Mouse (Mus musculus) neural tube, embryonic 13.5 days (tissue): ENCODE data around the gene Kcne2. TPM values are rescaled to one million over a fixed set of nuclear protein-coding genes. Genes with fewer than 3 reads are reported as not detected.

ENCODE experiments used
- ATAC-seq: fragments of 200-750 bp; cut with Nextera tagmentation; 2 replicates; pipeline ENCODE4 v1.8.0; 2017; ENCODE audit warnings: low read depth, mild to moderate bottlenecking, moderate TSS enrichment, moderate library complexity
- H3K27ac ChIP-seq: fragments of 300-500 bp; sonication (generic); replicated peaks from 2 replicates; pipeline ENCODE4 v1.5.1; 2015; ENCODE audit warnings: moderate library complexity, mild to moderate bottlenecking, inconsistent platforms
- H3K27me3 ChIP-seq: fragments of 300-500 bp; sonication (generic); 2 replicates; pipeline ENCODE4 v1.6.1; 2015; ENCODE audit warnings: mild to moderate bottlenecking, inconsistent platforms
- H3K36me3 ChIP-seq: fragments of 300-500 bp; sonication (generic); 2 replicates; pipeline ENCODE4 v1.6.1; 2015; ENCODE audit warnings: mild to moderate bottlenecking, inconsistent platforms
- H3K4me1 ChIP-seq: fragments of 300-500 bp; sonication (generic); replicated peaks from 2 replicates; pipeline ENCODE4 v1.6.1; 2015; ENCODE audit warnings: inconsistent platforms
- H3K4me2 ChIP-seq: fragments of 300-500 bp; sonication (generic); 2 replicates; pipeline ENCODE4 v1.6.1; 2015; ENCODE audit warnings: inconsistent platforms, mild to moderate bottlenecking, moderate library complexity
- H3K4me3 ChIP-seq: fragments of 300-500 bp; sonication (generic); 2 replicates; pipeline ENCODE4 v1.5.1; 2015; ENCODE audit warnings: mild to moderate bottlenecking, inconsistent platforms
- H3K9ac ChIP-seq: fragments of 300-500 bp; sonication (generic); 2 replicates; pipeline ENCODE4 v1.6.1; 2015; ENCODE audit warnings: moderate library complexity, mild to moderate bottlenecking, inconsistent platforms
- H3K9me3 ChIP-seq: fragments of 300-500 bp; sonication (generic); 2 replicates; pipeline ENCODE4 v1.6.1; 2016; ENCODE audit warnings: inconsistent platforms
- WGBS: fragments of 180-500 bp; shearing (Covaris S2); methylation state at CpG from one replicate; pipeline ENCODE4 v1.1.7; 2015; 5-methylcytosine and 5-hydroxymethylcytosine counted together
- polyA plus RNA-seq: library from polyadenylated mRNA; unstranded; fragments of >200 nt; fragmentation: Nextera tagmentation; extraction: Ambion mirVana; gene quantifications from 2 replicates; pipeline ENCODE4 v1.2.1, GENCODE M21; 2015

The Kcne2 gene
- polyA plus RNA-seq, 1 experiment from 2014 or later: 0.31 TPM

DNA sequence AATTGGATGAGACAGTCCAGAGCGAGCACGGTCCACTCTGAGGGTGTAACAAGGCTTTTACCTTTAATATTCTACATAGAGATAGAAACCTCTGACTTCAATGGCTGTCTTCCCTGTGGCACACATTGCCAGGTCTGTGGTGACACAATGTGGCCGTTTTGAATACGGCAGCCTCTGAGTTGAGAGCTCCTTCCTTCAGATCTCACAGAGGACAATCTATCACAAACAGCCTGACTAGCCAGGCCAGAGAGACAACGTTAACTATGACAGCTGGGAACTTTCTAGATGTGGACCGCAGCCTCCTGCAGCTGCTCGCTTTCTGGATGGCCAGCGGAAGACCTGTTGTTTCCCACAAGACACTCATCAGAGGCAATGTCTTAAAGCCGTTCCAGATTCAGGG lies 3.4 kb upstream of the Kcne2 start:
- Histone ChIP-seq H3K9ac (no peak overlapping the region), H3K36me3 (no peaks in the 10 kb centered on the region), H3K9me3 (no peaks in the 10 kb centered on the region), H3K4me1 (no peaks in the 10 kb centered on the region), H3K4me3 (no peak overlapping the region), H3K27me3 (no peaks in the 10 kb centered on the region), H3K27ac (no peak overlapping the region), H3K4me2 (no peak overlapping the region)
- peak; percentile 40; the same call in 1 of the 2 replicates for ATAC-seq
- WGBS: 85% methylated on average over 9 of the region's 9 CpGs

DNA sequence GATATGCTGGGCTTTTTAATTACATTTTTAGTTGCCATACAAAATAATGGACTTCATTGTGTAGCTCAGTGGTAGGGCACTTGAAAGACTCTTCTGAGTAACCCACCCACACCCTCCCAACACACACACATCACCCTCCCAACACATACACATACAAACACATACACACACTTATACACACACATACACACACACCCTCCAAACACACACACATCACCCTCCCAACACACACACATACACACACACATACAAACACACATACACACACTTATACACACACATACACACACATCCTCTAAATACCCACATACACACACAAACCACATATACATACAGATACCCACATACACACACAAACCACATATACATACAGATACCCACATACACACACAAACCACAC lies 2.1 kb upstream of the Kcne2 start:
- H3K4me2 ChIP-seq: no peak overlapping the region
- no peak for ATAC-seq
- no peaks in the 10 kb centered on the region for H3K27me3 ChIP-seq
- H3K36me3 ChIP-seq: no peaks in the 10 kb centered on the region
- H3K27ac ChIP-seq: no peak overlapping the region
- H3K9me3 ChIP-seq: no peaks in the 10 kb centered on the region
- no peak overlapping the region for H3K9ac ChIP-seq
- no peak overlapping the region for H3K4me3 ChIP-seq
- no peaks in the 10 kb centered on the region for H3K4me1 ChIP-seq

DNA sequence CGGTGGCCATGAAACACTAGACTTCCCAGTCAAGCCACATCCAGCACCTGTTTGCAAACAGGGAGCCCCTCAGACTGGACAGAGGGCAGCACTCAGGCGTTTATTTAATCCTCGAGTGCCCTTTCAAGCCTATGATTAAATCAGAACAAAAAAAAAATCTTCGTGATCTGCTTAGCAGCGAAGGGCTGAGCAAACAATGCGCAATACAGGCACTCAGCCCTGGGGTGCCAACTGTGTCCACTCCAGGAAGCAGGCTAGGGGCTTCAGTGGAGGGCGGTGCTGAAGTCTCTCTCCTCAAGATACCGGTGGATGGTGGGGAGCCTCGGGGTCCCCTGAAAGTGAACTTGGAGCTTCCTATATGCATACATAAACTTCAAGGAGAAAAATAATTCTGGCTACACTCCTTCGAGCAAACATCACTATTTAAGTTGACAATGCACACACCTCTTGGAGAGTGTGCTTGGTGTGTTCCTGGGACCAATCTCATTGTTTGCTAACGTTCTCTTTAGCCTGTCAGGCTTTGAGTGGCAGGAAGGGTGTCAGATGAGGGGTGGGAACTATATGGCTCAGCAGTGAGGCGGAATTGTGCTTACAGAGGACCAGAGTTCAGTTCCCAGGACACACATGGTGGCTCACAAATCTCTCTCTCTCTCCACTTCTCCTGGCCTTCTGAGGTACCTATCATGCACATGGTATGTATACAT lies 2.2 kb downstream of the Kcne2 start:
- no peak overlapping the region for H3K27ac ChIP-seq
- H3K4me2 ChIP-seq: no peak overlapping the region
- H3K4me3 ChIP-seq: no peak overlapping the region
- no peaks in the 10 kb centered on the region for H3K27me3 ChIP-seq
- H3K9ac ChIP-seq: no peak overlapping the region
- H3K36me3 ChIP-seq: no peaks in the 10 kb centered on the region
- no peak for ATAC-seq
- no peaks in the 10 kb centered on the region for H3K9me3 ChIP-seq
- 67% methylated on average over 12 of the region's 12 CpGs for WGBS
- no peaks in the 10 kb centered on the region for H3K4me1 ChIP-seq

DNA sequence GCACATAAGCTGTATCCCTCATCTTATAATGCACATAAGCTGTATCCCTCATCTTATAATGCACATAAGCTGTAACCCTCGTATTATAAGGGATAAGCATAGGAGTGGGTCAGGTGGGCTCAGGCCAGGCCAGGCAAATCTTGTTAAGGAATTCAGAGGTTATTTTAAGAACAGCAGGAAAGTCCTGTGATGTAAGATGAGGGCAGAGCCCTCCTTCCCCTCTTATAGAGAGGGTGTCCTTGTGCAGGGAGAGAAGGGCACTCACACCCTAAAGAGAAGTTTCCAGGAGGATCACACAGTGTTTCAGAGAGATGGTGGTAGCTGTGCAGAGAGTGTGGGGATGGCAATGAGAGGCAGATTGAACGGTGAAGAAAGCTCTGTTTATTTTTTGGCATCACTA lies 3.1 kb downstream of the Kcne2 start:
- Histone ChIP-seq H3K27ac (no peak overlapping the region), H3K4me2 (no peak overlapping the region), H3K9ac (no peak overlapping the region), H3K4me1 (peaks cover 4% of the 10 kb centered on the region; the same call in 1 of the 2 replicates), H3K27me3 (no peaks in the 10 kb centered on the region), H3K9me3 (no peaks in the 10 kb centered on the region), H3K4me3 (no peak overlapping the region), H3K36me3 (no peaks in the 10 kb centered on the region)
- WGBS: 84% methylated on average over 2 of the region's 2 CpGs
- ATAC-seq: no peak

DNA sequence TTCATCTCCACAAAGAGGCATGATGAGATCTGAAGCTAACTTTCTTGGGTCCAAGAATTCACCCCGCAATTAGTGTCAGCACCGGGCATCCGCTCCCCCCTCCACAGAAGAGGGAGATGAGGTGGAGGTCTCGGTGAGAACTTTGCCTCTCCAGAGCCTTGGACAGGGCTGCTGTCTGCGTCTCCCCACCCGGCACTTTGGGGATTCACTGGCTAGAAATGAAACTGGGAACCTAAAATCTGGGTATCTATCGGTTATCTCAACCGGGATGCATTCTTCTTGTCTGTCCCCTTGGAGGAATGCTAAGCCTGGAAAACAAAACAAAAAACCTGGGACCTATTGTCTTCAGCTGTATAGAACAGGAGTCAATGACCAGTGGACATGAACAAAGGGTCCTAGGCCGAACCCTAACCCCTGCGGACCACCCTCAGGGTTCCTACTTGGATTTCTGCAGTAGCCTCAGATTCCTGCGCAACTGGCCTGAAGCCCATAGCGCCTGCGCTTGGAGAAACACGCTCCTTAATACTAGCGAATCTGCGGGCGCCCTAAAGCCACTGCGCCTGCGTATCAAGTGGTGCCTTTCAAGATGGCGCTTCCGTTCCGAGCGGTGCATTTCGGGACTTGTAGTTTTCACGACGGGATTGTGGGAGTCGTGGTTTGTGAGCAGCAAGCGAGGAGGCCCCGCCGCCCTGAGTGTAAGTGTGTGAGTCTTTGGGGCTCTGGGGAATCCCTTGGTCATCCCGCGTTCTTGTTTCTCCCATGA lies 8.6 kb downstream of the Kcne2 start, which contains the start of gene Smim11:
TSS of gene Smim11 (plus strand) at position 638 of the 763 bp plus-strand sequence.
- Histone ChIP-seq H3K4me2 (peak within 1 kb of the TSS; percentile 72), H3K27me3 (no peaks in the 10 kb centered on the region), H3K4me1 (peaks cover 23% of the 10 kb centered on the region), H3K4me3 (peak within 1 kb of the TSS; percentile 71), H3K36me3 (peaks cover 5% of the 10 kb centered on the region; the same call in 1 of the 2 replicates), H3K9me3 (no peaks in the 10 kb centered on the region), H3K9ac (peak within 1 kb of the TSS; percentile 84), H3K27ac (peak within 1 kb of the TSS; percentile 74)
- ATAC-seq: peak; percentile 95
- 12% methylated on average over 32 of the region's 32 CpGs for WGBS

DNA sequence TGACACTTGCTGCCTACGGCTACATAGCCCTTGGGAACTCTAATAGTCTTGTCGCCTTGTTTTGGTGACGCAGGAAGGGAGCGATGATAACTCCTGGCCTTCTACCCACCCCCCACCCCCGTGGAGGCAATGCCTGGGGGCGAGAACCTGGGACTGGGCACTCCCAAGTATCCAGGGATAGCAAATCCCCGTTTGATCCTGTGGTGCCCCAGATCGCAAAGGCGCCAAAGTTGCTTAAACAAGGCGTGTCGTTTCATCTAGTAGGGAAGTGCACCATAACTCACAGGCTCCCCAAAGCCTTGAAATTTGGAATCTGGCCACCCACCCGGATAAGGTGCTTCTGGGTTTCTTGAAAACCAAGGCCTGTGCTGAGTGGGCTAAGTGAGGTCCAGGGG lies 9.2 kb downstream of the Kcne2 start:
- Histone ChIP-seq H3K36me3 (peaks cover 11% of the 10 kb centered on the region), H3K27me3 (no peaks in the 10 kb centered on the region), H3K4me1 (peaks cover 23% of the 10 kb centered on the region), H3K9me3 (no peaks in the 10 kb centered on the region), H3K27ac (peak overlapping the region; percentile 57), H3K9ac (peak overlapping the region; percentile 84), H3K4me3 (peak overlapping the region; percentile 71), H3K4me2 (peak overlapping the region; percentile 72)
- peak; percentile 72 for ATAC-seq
- WGBS: 1% methylated on average over 12 of the region's 12 CpGs

DNA sequence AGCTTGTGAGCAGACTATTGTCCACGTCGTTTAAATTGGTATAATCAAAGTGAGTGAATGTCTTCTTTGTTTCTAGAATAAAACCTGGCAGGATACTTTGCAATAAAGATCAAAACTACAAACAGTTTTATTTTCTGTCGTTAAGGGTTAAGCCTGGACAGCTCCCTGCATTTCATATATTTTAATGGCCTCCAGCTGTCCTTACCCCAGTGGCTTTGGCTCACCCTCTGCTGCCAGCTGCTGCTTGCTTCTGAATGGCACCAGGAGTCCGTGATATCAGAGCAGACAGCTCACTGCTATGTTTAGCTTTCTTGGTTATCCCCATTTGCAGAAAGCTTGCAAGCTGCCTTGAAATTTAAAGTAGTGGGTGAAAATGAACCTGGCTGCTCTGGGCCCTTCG lies 9.8 kb downstream of the Kcne2 start:
- Histone ChIP-seq H3K4me2 (peak overlapping the region; percentile 72), H3K27ac (peak overlapping the region; percentile 57), H3K4me1 (peaks cover 23% of the 10 kb centered on the region), H3K9ac (peak overlapping the region; percentile 84), H3K36me3 (peaks cover 16% of the 10 kb centered on the region), H3K4me3 (peak overlapping the region; percentile 71), H3K27me3 (no peaks in the 10 kb centered on the region), H3K9me3 (no peaks in the 10 kb centered on the region)
- ATAC-seq: no peak
- WGBS: 24% methylated on average over 5 of the region's 5 CpGs

DNA sequence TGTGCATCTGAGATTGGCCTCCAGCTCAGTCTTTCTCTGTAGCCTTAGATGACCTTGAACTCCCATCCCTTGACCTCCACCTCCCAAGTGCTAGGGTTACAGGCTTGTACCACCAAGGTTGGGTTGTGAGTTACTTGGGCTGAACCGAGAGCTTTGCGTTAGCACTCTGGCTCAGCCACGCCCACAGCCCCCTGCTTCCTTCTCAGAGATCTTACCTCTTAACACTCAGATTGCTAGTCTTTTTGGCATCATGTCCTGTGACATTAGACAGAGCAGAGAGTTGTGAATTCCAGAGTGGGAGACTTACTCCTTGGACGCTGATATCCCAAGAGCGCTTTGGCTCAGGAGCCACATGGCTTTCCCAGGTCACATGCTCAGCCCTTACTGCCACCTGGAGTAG lies 10.3 kb downstream of the Kcne2 start:
- Histone ChIP-seq H3K9ac (peak overlapping the region; percentile 84), H3K9me3 (no peaks in the 10 kb centered on the region), H3K36me3 (peaks cover 21% of the 10 kb centered on the region), H3K4me3 (peak overlapping the region; percentile 71; the same call in 1 of the 2 replicates), H3K4me2 (peak overlapping the region; percentile 72), H3K27me3 (no peaks in the 10 kb centered on the region), H3K4me1 (peaks cover 23% of the 10 kb centered on the region), H3K27ac (peak overlapping the region; percentile 57; the same call in 1 of the 2 replicates)
- 71% methylated on average over 5 of the region's 5 CpGs for WGBS
- ATAC-seq: no peak

DNA sequence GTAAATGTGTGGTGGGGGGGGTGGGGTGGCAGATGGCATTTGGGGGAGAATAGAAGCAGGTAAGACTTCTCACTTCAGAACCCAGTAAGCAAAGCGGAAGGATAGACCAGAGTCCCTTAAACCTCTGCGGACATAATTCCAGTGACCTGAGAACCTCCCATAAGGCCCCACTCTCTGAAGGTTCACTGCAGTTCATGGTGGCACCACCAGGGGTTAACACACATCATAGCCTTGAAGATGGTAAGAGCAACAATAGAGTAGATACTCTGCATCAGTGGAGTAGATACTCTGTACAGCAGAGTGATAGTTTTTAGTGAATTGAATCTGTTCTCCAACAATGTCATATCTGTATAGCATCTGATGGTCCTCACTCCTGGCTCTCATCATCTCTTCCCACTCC lies 13.3 kb downstream of the Kcne2 start:
- Histone ChIP-seq H3K4me2 (no peak overlapping the region), H3K27ac (no peak overlapping the region), H3K27me3 (no peaks in the 10 kb centered on the region), H3K4me1 (peaks cover 25% of the 10 kb centered on the region), H3K9me3 (no peaks in the 10 kb centered on the region), H3K4me3 (no peak overlapping the region), H3K9ac (no peak overlapping the region), H3K36me3 (peaks cover 42% of the 10 kb centered on the region)
- ATAC-seq: no peak
- WGBS: 92% methylated on average over 2 of the region's 2 CpGs

DNA sequence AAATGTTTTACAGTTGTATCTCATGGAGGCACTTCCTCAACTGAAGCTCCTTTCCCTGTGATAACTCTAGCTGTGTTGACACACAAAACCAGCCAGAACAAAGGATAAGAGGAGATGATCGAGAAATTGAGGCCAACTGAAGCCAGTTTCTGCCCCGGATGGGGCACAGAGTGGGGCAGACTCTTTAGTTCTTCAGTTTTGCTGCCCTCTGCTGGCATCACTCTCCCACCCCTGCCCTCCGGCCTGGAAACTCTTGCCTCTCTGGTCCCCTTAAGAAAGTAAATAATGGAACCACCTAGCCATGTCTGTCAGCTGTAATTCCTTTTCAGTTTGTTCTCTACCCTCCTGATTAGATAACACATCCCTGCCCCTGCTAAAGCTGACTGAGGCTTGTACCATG lies 15.8 kb downstream of the Kcne2 start:
- H3K36me3 ChIP-seq: peaks cover 66% of the 10 kb centered on the region
- WGBS: 87% methylated on average over 3 of the region's 3 CpGs
- ATAC-seq: no peak

DNA sequence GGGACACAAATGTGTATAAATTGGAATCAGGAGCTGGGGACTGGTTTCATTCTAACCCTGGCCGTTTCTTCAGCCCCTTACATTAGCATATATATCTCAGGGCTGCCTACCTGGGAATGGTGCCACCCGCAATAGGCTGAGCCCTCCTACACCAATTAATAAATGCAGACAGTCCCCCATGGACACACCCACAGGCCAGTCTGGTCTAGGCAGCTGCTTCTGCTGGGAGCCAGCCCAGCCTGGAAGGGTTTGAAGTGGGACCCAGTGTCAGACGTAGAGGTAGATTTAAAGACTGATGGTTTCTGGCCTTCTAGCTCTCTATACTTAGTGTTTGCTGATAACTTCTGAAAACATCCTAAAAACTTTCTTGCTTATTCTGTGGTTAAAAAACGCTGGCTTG lies 16.9 kb downstream of the Kcne2 start:
- no peaks in the 10 kb centered on the region for H3K9me3 ChIP-seq
- WGBS: 52% methylated on average over 4 of the region's 4 CpGs
- no peak for ATAC-seq
- no peak overlapping the region for H3K27ac ChIP-seq
- H3K36me3 ChIP-seq: peaks cover 73% of the 10 kb centered on the region
- H3K27me3 ChIP-seq: no peaks in the 10 kb centered on the region
- H3K9ac ChIP-seq: no peak overlapping the region
- peaks cover 8% of the 10 kb centered on the region; the same call in 1 of the 2 replicates for H3K4me1 ChIP-seq
- H3K4me2 ChIP-seq: no peak overlapping the region
- no peak overlapping the region for H3K4me3 ChIP-seq

More for the DNA sequence above, 15.8 kb downstream of the Kcne2 start:
- Histone ChIP-seq H3K9me3 (no peaks in the 10 kb centered on the region), H3K4me3 (no peak overlapping the region), H3K27ac (no peak overlapping the region), H3K4me1 (peaks cover 9% of the 10 kb centered on the region), H3K27me3 (no peaks in the 10 kb centered on the region), H3K9ac (no peak overlapping the region), H3K4me2 (no peak overlapping the region)

DNA sequence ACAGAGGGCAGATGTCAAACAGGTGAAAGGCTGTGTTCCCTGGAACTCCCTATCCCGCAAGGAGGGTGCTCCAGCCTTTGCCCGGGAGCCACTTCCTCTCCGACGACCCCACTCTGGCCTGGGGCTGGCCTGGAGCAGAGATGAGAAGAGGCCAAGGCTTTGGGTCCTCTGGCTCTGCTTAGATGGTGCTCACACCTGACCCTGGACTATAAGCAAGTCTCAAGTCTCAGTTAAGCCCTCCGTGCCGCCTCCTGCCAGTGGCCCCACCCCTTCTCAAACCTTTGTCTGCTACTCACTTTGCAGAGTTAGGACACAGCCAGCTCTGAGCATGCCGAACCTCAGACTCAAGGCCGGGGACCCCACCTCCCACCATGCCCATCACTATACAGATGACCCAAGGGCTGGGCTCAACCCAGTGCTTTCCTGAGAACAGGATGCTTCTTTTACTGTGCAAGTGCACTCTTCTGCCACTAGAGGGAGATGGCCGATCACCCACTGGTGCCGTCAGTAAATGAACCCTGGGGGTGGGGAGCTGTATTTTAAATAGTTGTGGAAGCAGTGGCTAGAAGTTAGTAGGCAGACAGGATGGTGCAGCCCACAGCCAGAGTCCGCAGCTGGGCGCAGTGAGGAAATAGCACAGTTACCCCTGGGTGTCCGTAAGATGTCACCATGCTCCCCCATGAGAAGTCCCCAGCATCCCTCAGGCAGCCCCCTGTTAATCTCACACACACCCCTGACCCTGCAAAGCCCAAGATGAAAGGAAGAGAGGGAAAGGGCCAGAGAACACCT lies 22.0 kb downstream of the Kcne2 start:
- peaks cover 6% of the 10 kb centered on the region; the same call in 1 of the 2 replicates for H3K4me1 ChIP-seq
- H3K36me3 ChIP-seq: peaks cover 39% of the 10 kb centered on the region
- no peak overlapping the region for H3K4me3 ChIP-seq
- no peaks in the 10 kb centered on the region for H3K27me3 ChIP-seq
- peak; percentile 64 for ATAC-seq
- no peak overlapping the region for H3K9ac ChIP-seq
- H3K4me2 ChIP-seq: no peak overlapping the region
- H3K9me3 ChIP-seq: no peaks in the 10 kb centered on the region
- H3K27ac ChIP-seq: no peak overlapping the region
- WGBS: 49% methylated on average over 13 of the region's 13 CpGs
